Mouse (Mus musculus): ENCODE data around the gene Ccdc9b. TPM values are rescaled to one million over a fixed set of nuclear protein-coding genes. Genes with fewer than 3 reads are reported as not detected.

Ccdc9b gene
- total RNA-seq, 2 experiments from 2014 or later, result 0.82 to 2.3 TPM

DNA sequence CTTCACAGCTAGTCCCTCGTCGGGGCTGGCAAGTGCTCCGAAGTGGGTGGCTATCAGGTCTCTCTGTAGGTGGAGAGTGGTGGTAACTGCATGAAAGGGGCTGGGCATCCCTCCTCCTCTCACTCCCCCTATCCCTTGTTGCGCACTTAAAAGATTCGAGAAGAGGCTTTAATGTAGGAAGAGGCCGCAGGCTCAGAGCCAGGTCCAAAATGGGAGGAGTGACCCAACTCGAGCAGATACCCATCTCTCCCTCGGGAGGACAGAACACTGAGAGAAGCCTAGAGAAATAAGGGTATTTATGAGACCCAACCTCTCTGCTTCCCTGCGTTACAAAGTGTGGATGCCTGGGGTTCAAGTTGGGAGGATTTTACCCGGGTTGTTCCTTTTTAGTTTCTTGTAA lies 16.6 kb upstream of the Ccdc9b start:
- ATAC-seq (replicated peaks; ENCODE audit: poor library complexity, severe bottlenecking), result no peak

DNA sequence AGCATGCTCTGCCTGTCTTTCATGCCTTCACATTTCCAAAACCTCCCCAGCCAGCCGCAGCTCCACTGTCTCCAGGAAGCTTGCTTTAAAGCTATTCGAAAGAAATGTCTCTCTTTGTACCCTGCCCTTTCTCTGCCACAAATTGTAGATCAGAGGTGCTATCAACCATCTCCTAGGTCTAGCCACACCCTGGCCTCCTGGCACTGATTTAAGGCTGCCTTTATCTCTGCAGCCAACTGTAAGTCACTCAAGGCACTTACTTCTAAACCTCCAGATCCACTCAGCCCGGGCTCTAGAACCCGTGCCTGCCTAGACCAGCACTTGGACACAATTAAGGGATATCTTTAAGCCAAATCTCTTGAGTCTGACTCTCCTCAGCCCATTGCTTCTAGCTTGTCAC lies 16.0 kb upstream of the Ccdc9b start:
- no peak for ATAC-seq (replicated peaks; ENCODE audit: poor library complexity, severe bottlenecking)

DNA sequence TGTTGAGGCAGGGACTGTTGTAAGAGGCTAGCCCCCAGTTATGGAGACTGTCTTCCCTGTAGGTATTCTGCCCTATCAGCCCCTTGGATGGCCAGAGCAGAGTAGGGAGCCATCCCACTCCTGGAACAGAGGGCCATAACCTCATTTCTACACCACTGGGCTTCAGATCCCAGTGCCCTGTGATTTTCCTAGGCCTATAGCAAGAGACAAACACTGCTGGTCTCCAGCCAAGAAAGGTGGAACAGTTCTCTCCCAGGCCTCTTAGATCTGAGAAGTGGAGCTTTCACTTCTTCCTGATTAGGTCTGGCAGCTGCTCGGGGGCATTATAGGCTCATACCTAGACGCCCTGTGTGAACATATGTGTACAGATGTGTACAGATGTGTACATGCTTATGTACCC lies 13.8 kb upstream of the Ccdc9b start:
- no peak for ATAC-seq (replicated peaks; ENCODE audit: poor library complexity, severe bottlenecking)

DNA sequence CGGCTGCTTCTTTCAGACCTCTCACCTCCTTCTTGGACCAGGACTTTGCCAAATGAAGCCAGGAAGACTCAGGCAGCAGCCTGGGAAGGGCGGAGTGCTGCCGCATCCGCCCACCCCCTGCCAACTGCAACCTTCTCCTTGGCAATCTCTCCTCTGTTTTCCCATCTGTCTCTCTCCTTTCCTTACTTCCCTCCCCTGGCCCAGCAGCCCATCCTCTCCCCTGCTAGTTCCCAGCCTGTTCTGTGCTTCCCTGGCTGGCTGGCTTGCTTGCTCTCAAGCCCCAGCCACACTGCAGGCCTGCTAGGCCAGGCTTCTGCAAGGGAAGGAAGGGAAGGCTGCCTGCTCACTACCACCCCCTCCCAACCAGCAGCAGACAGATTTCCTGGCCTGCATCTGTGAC lies 13.4 kb upstream of the Ccdc9b start:
- no peak for ATAC-seq (replicated peaks; ENCODE audit: poor library complexity, severe bottlenecking)

DNA sequence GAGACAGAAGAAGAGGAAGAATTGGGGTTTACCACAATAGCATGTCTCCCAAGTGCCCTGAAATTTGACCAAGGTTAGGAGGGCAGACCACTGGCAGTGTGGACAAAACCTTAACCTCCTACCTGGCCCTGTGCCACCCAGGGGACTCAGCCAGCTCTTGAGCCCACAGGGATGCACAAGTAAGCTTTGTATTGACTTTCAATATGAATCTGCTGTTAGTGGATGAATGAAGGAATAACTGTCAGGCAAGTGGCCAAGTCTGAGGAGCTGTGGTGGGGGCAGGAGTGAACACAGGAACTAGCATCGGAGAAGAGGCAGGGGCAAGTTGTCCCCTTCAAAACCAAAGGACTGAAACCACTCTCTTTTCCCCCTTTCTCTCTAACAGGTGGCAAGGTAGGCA lies 12.9 kb upstream of the Ccdc9b start:
- ATAC-seq (replicated peaks; ENCODE audit: poor library complexity, severe bottlenecking), result no peak

DNA sequence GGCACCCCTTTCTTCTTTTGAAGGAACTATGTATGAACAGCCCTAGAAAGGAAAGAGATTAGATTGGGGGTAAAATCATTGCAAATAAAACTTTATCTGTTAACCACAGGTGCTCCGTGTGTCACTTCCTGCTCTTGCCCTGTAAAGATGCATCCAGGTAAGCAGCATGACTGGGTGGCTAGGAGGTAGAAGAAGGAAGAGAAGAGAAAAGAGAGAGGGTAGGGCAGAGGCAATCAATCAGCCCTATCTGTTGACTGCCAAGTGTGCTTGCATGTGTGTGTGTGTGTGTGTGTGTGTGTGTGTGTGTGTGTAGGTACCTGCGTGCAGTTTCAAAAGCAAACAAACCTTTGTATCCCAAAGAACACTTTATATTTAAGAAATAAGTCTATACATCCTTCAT lies 12.1 kb upstream of the Ccdc9b start:
- ATAC-seq (replicated peaks; ENCODE audit: poor library complexity, severe bottlenecking), result no peak

DNA sequence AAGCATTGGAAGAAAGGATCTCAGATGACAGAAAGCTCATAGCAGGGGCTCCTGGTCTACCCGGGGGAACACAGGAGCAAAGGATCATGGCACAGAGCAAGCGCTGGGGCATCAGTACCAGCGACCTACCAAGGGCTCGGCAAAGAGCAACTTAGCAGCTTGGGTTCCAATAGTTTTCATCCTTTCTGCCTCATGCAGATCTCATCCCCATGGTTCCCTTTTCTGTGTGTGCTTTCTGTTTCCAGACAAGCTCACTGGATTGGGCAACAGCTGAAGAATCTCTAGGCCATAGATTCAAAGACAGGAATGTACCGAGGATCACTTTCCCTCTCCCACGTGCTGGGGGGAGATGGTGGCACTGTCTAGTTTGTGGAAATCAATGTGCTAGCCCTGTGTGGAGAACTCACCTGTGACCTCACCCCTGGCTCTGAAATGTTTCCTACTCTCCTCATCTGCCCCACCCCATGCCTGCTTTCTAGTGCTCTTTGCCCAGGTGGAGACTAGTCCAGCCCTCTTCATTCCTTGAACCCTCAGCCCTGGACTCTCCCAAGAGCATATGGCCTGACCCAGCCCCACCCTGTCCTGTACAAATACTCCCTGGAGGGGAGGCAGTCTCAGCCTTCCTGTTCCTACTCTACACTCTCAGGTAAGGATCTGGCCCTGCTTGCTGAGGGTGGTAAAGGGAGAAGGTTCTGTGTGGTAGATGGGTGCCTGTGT lies 9.9 kb upstream of the Ccdc9b start, which contains the start of gene Phgr1:
TSS of gene Phgr1 (plus strand) at position 612 of the 717 bp plus-strand sequence.
- peak; percentile 67 for ATAC-seq (replicated peaks; ENCODE audit: poor library complexity, severe bottlenecking)

DNA sequence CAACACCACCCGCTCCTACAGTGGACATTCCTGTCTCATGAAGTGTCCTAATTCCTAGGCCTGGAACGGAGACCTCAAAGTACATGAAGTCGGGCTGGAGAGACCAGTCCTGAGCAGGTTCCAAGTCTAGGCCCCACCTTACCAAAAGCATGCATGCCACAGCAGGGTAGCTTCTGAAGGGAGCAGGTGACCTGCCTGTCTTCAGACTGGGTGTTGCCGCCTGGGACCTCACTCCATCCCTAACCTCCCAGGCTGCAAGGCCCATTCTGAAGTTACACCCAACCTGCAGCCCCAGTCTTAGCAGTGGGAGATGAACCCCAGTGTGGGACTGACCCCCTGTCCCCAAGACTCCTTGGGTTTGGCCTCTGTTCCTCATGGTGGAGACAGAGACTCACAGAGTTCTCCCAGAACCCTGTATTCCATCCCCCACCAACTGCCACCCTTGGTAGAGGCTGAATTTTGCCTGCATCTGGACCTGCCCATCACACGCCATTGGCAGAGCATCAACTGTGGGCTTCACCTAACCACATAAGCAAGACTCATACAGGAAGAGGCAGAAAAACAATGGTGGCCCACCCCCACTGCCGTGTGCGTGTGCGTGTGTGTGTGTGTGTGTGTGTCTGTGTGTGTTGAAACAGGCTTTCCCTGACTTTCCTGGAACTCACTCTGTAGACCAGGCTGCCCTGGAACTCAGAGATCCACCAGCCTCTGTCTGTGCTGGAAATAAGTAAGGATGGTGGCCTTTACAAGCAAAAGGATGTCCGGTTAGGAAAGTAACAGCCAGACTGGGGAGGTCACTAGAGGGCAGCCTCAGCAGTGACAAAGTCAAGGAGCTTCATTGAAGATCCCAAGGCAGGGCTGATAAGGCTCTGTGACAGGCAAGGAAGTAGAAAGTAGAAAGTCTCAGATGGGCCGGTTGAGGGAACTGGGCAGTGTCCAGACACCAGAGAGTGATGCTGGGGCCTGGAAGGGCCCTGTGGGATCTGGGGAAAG lies 3.9 kb upstream of the Ccdc9b start:
- peak; percentile 11; the same call in 1 of the 2 replicates for ATAC-seq (replicated peaks; ENCODE audit: poor library complexity, severe bottlenecking)

DNA sequence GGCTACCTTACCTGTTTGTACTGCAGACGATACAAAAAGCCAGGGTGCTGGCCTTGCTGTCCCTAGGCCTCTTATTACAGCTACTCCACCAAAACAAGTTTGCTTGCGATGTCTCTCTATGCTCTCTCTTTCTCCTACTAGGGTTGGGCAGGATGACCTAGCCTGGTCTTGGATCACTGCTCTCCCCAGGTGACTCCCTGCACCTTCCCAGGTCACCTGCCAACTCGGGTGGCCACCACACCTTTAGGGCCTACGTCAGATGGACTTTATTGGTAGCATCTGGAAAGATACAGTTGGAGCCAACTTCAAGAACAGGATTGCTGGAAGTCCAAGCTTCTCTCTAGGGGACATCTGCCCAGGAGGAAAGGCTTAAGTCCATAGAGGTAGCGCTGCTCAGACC lies 2.4 kb upstream of the Ccdc9b start:
- ATAC-seq (replicated peaks; ENCODE audit: poor library complexity, severe bottlenecking), result no peak

DNA sequence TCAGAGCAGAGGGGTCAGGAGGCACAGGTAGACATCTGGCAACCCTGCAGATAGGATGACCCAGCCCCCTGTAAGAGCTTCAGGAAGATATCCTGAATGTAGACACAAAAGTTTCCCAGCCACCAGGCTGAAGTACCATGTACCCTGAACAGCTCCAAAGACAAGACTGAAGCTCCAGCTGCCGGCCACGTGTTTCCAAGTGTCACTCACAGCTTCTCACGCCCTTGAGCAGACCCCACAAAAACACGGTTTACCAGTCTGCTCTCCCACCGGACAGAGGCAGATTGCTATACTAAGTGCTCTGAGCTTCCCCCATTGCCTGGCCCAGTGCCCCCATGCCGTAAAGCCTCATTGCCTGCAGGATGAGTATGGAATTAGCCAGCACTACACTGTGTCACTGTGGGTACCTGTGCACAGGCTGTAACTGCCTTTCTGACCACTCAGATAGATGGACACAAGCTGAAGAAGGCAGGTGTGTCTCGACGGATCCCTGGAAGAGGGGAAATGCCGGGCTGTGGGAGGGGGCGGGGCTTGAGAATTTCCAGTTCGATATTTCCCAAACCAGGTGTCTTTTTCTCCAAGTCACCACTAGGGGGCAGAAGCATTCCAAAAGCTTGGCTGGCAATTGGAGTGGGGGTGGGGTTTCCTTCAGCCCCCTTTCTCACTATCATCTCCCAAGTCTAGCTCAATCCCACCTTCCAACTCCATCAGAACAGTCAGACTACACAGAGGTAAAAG lies 1.8 kb upstream of the Ccdc9b start:
- no peak for ATAC-seq (replicated peaks; ENCODE audit: poor library complexity, severe bottlenecking)

DNA sequence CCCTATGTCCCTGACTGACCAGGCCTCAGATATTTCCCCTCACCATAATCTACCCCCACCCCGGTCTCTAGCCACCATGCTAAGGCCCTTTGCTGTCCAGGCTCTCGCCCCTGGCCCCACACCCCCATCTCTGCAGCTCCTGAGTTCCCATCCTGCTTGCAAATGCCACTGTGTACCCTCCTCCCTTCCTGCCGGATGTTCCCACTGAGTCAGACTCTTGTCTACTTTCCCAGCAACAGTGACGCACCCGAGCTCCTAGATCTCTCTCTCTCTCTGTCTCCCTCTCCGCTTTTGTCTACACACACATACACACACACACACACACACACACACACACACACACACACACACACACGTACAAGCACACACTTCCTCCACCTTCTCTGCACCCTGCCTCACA lies 1.0 kb upstream of the Ccdc9b start:
- ATAC-seq (replicated peaks; ENCODE audit: poor library complexity, severe bottlenecking), result no peak

DNA sequence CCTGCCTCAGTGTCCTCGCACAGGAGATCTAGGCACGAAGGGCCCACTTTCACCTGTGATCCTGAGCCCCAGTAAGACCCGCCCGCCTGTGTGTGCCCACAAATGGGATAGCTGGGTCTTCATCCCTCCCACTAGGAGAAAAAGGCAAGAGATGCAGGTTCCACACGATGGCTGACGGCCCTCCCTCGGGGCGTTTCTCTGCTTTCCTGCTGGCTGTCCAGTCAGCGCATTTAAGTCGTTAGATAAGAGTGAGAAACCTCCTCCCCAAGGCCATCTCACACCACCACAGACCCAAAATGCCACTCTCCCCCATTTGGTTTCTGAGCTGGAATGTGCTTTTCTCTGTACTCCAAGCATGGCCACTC lies 305 bp upstream of the Ccdc9b start:
- ATAC-seq (replicated peaks; ENCODE audit: poor library complexity, severe bottlenecking), result no peak

DNA sequence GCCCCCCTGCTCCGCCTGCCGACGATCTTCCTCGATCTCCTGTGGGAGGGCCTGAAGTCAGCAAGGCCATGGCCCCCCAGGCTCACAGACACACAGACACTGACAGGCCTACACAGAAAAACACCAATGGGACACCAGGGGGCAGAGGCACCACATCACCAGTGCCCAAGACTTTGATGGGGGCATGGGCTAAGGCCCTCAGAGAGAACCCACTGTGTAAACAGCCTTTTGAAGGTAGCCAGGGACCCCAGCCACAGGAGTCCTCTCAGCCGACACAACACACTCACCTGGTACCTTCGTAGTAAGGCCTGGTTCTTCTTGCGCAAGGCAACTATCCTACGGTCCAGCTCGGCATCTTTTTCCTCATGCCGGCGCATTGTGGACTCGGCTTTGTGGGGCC lies 1.1 kb downstream of the Ccdc9b start:
- ATAC-seq (replicated peaks; ENCODE audit: poor library complexity, severe bottlenecking), result no peak

DNA sequence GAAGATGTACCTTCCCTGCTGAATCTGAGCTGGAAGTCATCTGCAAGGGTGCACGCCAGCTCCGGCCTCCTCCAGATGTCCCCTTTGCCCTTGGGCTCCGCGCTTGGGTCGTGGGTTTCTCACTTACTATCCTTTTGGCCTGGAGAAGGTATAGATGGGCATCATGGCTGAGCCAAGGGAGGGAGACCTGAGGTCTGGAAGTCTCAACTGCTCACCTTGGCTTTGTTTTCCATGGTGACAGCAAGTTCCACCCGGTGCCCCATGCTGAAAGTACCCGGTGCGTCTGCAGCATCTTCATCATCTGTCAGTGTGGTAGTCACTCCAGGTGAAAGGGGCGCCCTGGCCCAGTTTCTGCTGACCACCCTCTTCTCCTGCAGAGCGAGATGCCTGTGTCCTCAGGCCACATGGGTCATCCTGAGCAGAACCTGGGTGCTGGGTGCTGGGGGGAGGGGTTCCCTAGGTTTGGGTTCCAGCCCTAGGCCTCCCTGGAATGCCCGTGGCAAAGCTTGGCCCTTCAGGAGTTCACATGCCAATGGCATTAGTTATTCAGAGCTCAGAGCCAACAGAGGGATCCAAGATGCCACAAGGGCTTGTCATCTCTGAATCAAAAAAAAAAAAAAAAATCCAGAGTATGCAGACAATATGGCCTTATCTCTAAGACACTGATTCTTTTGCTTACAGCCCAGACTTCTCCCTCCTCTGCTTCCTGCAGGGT lies 2.0 kb downstream of the Ccdc9b start:
- ATAC-seq (replicated peaks; ENCODE audit: poor library complexity, severe bottlenecking), result no peak

DNA sequence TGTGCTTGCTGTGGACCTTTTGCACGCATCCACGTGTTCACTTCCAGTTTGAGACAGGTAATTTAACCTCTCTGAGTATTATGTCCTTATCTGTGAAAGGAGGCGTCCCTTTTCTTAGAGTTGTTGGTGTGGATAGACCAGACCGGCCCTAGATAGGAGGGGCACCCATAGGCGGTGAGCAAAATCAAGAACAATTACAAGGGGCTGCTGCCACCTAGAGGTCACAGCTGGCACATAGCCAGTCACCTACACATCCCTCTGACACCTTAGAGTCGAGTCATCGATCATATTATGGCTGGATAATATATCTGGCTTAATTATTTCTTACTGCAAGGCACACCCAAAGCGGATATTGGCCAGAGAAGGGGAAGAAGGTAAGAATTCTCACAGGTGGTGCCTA lies 2.6 kb downstream of the Ccdc9b start:
- peak; percentile 59 for ATAC-seq (replicated peaks; ENCODE audit: poor library complexity, severe bottlenecking)

DNA sequence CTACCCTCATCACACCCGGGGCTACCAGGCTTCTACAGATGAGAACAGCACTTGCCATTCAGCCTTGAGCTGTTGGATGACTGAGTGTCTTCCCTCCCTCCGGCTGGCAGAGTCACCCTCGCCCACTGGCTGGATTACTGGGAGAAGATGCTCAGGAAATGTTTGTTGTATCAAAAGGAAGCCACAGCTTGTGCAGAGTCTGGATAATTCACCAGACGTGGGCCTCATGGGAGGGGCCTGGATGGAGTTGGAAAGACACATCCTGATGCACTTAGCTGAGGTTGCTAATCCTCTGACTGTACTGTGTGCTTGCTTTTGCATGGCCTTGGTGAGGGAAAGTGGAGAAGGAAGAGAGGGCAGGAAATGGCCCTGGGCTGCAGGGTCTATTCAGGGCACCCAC lies 6.4 kb downstream of the Ccdc9b start:
- ATAC-seq (replicated peaks; ENCODE audit: poor library complexity, severe bottlenecking), result no peak

DNA sequence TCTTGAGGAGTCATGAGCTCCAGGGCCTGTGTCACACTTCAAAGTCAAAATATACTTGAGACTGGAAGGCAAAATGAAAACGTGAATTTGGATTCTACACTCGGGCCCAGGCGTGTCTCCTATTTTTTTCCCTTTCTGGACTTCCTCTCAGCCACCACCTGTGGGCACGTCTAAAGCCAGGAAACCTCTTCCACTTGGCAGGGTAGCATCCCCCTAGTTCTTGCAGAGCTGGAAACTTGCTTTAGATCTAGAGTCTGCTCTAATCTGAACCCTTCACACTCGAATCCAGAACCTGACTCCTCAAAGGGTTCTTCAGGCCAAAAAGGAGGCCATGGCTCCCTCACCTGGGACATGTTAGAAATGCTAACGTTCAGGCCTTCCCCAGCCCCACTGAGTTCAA lies 7.1 kb downstream of the Ccdc9b start:
- no peak for ATAC-seq (replicated peaks; ENCODE audit: poor library complexity, severe bottlenecking)

DNA sequence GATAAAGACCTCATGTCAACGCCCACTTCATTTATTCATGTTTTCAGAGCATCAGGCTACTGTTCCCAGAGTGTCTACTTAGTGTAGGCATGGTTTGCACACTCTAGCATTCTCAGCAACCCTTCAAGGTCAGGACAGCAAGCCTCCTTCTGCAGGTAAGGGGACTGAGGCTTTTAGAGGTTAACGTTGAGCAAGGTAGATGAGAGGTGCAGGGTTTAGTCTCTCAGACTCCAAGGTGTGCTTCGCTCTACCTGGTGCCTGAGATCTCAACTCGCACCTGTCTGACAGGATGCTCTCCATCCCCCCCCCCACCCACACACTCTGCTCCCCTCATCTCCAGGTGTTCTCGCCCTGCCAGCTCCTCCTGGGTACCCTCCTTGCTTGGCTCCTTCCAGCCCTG lies 8.3 kb downstream of the Ccdc9b start:
- no peak for ATAC-seq (replicated peaks; ENCODE audit: poor library complexity, severe bottlenecking)

DNA sequence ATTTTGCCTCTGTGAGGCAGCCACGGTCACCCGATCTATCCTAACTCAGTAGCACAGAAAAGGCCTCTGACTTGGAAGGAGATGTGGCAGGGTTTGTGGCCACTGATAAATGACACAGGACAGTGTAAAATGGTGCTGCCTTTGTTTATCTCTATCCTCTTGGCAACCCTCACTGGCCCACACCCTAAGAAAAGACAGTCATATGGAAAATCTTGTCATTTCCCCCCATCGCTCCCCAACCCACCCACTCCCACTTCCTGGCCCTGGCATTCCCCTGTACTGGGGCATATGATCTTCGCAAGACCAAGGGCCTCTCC lies 9.7 kb downstream of the Ccdc9b start:
- no peak for ATAC-seq (replicated peaks; ENCODE audit: poor library complexity, severe bottlenecking)

All from granulocyte monocyte progenitor cell, adult 5-6 weeks (primary cell).